Mouse (Mus musculus): ENCODE results near the gene Dido1. TPM values are rescaled to one million over a fixed set of nuclear protein-coding genes. Genes with fewer than 3 reads are reported as not detected.

Gene Dido1
- total RNA-seq (2021) = 10 to 100 TPM; 40.6 to 42.8 TPM

- peak; percentile 97 to 98 for DNase-seq
- intact Hi-C loops (cut with DNase I) = loop anchor here (2.0 to 10.0 kb wide), 2 partner anchors 31 to 535 kb away; partner anchors contain the start of gene Adrm1
These were observed at the start of gene Dido1, which contains the start of gene Gid8 for GRCm38 (mm10) chr2:180709923-180710272. TSS of gene Dido1 (minus strand) at chr2:180709999. TSS of gene Gid8 (plus strand) at chr2:180710117.

- intact Hi-C loops (cut with DNase I) = no loop called here
- no peak for DNase-seq
These were observed 48.9 kb upstream of the Dido1 start for GRCm38 (mm10) chr2:180758513-180759263.

- DNase-seq = no peak
- intact Hi-C loops (cut with DNase I) = no loop called here
These were observed 47.0 kb upstream of the Dido1 start for GRCm38 (mm10) chr2:180756786-180757185.

GRCm38 (mm10) chr2:180755896-180756295 is 46.1 kb upstream of the Dido1 start:
- peak; percentile 75 to 81 for DNase-seq
- intact Hi-C loops (cut with DNase I) = no loop called here

- intact Hi-C loops (cut with DNase I) = no loop called here
- no peak for DNase-seq
These were observed 45.3 kb upstream of the Dido1 start for GRCm38 (mm10) chr2:180754976-180755688.

GRCm38 (mm10) chr2:180748904-180749303 is 39.1 kb upstream of the Dido1 start:
- no peak for DNase-seq
- intact Hi-C loops (cut with DNase I) = loop anchor here (5.0 kb wide), 1 partner anchor 277 kb away; no protein-coding TSS in a partner anchor

GRCm38 (mm10) chr2:180746569-180747192 is 36.9 kb upstream of the Dido1 start:
- DNase-seq = no peak
- intact Hi-C loops (cut with DNase I) = loop anchor here (5.0 kb wide), 1 partner anchor 274 kb away; no protein-coding TSS in a partner anchor

GRCm38 (mm10) chr2:180745248-180745927 is 35.6 kb upstream of the Dido1 start:
- peak; percentile 88 to 92 for DNase-seq
- intact Hi-C loops (cut with DNase I) = loop anchor here (1.0 to 5.0 kb wide), 6 partner anchors 33 to 273 kb away; no protein-coding TSS in a partner anchor

GRCm38 (mm10) chr2:180743321-180743720 is 33.5 kb upstream of the Dido1 start:
- intact Hi-C loops (cut with DNase I) = no loop called here
- DNase-seq = no peak

GRCm38 (mm10) chr2:180742820-180743219 is 33.0 kb upstream of the Dido1 start:
- intact Hi-C loops (cut with DNase I) = no loop called here
- no peak for DNase-seq

GRCm38 (mm10) chr2:180741421-180741820 is 31.6 kb upstream of the Dido1 start:
- no peak for DNase-seq
- intact Hi-C loops (cut with DNase I) = no loop called here

- intact Hi-C loops (cut with DNase I) = no loop called here
- no peak for DNase-seq
These were observed 30.6 kb upstream of the Dido1 start for GRCm38 (mm10) chr2:180740349-180740748.

GRCm38 (mm10) chr2:180737984-180738383 is 28.2 kb upstream of the Dido1 start:
- intact Hi-C loops (cut with DNase I) = no loop called here
- DNase-seq = no peak

GRCm38 (mm10) chr2:180735232-180735631 is 25.4 kb upstream of the Dido1 start:
- DNase-seq = no peak
- intact Hi-C loops (cut with DNase I) = no loop called here

GRCm38 (mm10) chr2:180731984-180732383 is 22.2 kb upstream of the Dido1 start:
- intact Hi-C loops (cut with DNase I) = no loop called here
- no peak for DNase-seq

GRCm38 (mm10) chr2:180731036-180731435 is 21.2 kb upstream of the Dido1 start:
- no peak for DNase-seq
- intact Hi-C loops (cut with DNase I) = no loop called here

- DNase-seq = no peak
- intact Hi-C loops (cut with DNase I) = no loop called here
These were observed 17.8 kb upstream of the Dido1 start for GRCm38 (mm10) chr2:180727613-180728021.

- intact Hi-C loops (cut with DNase I) = no loop called here
- peak; percentile 24 to 36 for DNase-seq
These were observed 17.1 kb upstream of the Dido1 start for GRCm38 (mm10) chr2:180726658-180727442.

- intact Hi-C loops (cut with DNase I) = no loop called here
- DNase-seq = no peak
These were observed 16.2 kb upstream of the Dido1 start for GRCm38 (mm10) chr2:180725856-180726629.
